Mouse (Mus musculus) adrenal gland, postnatal 4 days (tissue): ENCODE data around the gene Faim. TPM values are rescaled to one million over a fixed set of nuclear protein-coding genes. Genes with fewer than 3 reads are reported as not detected.

Experiments
- DNase-seq, 2 experiments: peaks; one replicate each; pipeline ENCODE4 v3.0.0; 2021 to 2022; ENCODE audit warnings: low spot score in 2 of 2, mixed read lengths in 2 of 2
- total RNA-seq, 2 experiments: library from RNA; stranded (reverse); gene quantifications; 2 replicates each; pipeline ENCODE4 v1.2.3; 2021

The Faim gene
- total RNA-seq, 2 experiments from 2014 or later: 26.4 to 27.0 TPM

DNA sequence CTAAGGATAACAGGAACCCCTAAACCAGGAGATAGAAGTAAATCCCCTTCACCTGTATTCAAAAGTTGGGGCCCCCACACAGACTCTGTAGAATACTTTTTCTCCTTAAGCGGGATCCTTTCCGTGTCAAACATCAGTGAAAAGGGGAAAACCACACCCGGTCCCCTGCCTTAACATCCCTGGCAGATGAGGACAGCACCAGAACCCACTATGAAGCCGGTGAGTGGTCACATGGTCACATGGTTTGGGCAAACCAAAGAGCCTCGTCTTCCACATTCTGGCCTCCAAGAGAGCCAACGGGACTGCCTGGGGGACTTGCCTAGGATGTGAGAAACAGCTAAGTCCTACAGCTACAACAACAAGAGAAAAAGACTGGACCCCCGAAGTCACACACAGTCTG, 12.6 kb upstream of the Faim start:
- no peak for DNase-seq

GRCm38 (mm10) chr9:98974898-98975297, 11.3 kb upstream of the Faim start:
- DNase-seq: no peak

- DNase-seq: no peak
These were observed 10.1 kb upstream of the Faim start for GRCm38 (mm10) chr9:98976081-98976480.

DNA sequence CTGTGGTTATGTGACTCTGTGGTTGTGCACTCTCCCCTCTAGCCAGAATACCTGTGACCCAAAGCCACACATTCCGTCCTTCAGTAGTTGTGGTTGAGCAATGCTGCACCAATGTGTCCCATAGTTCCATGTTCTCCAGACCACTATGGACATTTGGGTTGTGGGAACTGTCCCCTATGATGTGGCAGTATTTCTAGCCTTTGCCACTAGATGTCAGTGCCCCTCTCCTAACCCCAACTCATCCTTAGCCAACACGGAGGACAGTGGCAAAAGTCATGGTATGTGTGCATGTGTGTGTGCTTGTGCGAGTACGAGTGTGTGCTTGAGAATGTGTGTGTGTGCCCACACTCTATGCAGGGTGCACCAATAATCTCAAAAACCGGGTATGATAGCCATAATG, 9.7 kb upstream of the Faim start:
- DNase-seq: no peak

DNA sequence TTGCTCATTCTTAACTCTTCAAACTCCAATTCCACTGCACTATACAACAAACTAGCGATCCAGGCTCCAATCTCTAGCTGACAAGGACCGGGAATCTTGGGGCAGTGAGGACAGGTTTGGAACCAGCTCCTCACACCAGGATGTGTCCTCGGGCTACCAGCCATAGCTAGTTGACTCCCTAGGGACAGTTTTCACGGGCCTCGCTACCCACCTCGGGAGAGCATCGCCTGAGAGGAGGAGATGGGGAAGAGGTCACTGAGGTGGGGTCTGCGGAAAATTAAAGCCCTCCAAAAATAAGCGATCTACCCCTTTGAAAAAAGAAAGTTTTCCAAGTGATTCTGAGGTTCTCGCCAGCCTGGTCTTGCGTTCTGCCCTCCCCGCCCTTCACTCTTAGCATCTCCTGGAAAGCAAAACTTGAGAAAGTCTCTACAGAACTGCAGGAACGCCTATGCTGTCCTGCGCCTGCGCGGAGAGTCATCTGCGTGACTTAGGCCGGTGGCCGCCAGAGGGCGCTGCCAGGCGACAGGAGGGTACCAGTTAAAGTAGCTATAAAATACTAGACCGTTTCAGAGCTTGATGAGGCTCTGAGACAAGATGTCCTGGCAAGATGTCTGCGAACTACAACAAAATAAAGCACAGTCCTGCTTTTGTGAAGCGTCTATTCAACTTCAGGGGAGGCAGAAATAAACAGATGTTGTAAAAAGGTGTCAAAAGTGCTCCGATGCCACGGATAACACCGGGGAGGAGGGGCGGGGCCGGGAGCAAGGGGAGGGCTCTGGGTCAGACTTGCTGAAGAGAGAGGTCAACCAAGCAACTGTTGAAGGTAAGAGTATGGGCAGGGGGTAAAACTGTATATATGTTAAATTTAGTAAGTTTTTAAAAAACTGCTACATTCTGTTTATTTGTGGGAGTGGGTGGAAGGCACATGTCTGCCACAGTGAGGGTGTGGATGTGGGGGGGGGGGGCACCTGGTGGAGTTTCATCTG, 6.4 kb upstream of the Faim start:
- DNase-seq: peak; percentile 81 to 84

DNA sequence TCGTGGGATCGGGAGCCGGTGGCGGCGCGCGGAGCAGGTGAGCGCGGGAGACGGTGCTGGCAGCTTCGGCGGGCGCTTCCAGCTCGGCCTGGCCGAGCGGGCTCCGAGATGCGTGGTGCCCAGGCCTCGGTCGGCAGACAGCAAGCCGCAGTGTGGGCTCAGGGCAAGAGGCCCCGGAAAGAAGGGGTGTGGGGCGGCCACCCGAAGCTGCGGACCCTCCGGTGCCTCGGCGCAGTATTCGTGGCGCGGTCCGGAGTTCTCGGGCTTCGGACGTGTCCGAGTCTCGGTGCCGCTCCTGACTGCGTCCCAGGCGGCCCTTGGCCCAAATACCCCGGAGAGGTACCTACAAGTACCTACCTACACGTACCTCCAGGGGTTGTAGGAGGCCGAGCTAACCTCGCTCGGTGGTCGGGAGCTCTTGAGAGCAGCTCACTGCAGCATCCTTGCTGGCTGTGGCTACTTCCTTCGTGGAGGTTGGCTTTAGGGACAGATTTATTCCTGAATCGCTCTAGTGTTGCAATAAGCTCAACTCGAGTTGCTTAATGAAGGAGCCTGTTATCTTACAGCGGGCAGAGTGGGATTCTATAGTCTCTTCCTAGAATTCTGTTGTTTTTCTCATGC, 413 bp downstream of the Faim start:
- DNase-seq: no peak

DNA sequence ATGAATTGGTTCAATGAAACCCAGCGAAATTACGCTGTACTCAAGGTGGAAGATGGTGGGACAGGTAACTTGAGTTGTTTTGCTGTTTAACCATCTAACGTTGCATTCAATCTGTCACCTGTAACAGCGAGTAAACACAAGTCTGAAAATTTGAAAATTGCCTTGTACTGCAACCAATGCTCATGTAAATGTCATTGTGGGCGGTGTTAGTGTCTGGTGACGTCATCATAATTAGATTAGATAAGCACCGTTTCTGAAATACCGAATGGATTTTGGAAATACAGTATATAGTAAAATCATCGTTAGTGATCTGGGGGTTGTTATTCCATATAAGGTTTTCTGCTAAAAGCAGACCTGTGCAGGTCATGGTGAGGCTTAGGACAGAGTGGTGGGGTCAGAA, 958 bp downstream of the Faim start:
- no peak for DNase-seq

DNA sequence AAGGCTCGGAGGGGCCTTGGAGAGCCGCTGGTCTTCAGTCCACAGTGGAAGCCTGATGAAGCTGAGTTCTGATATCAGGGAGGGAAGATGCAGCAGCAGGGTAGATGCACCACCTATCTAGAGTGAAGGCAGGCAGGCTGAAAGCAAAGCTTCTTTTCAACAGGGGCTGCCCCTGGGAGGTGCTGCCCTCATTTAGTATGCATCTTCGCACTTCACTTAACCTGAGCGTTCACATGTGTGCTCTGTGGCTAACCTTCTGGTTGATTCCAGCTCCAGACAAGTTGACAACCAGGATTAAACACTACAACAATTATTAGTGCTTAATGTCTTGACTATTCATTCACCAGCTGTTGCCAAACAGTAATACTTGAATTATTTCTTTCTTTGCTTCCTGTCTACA, 7.9 kb downstream of the Faim start:
- DNase-seq: no peak

DNA sequence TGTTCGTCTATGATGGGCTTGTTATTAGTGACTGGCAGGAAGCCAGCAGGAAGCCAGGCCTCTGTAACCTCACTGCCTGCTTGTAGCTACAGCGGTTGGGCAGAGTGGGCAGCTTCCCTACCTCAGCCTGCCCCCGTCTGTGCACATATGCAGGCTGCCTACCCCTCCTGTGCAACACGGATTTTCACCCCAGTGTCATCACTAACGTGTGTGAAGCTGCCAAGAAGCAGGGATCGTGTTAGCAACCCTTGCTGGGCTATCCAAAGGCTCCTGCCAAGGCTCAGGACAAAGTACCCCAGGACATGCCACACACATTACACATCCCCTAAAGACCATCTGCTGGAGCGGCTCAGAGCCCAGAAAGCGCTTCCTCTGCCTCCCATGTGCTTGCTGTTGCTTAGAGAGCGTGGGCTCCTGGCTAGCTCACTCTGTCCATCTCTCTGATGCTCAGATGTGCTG, 13.7 kb downstream of the Faim start:
- DNase-seq: no peak

DNA sequence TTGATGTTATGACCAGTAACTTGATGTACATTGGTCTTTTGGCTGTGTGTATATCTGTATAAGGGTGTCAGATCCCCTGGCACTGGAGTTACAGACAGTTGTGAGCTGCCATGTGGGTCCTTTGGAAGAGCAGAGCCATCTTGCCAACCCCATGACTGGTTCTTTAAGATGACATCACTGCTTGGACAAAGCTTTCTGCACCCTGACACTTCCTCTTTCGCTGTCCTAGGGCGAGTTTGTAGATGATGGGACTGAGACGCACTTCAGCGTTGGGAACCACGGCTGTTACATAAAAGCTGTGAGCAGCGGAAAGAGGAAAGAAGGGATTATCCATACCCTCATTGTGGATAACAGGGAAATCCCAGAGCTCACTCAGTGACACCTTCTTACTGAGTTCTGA, 15.2 kb downstream of the Faim start:
- DNase-seq: no peak

DNA sequence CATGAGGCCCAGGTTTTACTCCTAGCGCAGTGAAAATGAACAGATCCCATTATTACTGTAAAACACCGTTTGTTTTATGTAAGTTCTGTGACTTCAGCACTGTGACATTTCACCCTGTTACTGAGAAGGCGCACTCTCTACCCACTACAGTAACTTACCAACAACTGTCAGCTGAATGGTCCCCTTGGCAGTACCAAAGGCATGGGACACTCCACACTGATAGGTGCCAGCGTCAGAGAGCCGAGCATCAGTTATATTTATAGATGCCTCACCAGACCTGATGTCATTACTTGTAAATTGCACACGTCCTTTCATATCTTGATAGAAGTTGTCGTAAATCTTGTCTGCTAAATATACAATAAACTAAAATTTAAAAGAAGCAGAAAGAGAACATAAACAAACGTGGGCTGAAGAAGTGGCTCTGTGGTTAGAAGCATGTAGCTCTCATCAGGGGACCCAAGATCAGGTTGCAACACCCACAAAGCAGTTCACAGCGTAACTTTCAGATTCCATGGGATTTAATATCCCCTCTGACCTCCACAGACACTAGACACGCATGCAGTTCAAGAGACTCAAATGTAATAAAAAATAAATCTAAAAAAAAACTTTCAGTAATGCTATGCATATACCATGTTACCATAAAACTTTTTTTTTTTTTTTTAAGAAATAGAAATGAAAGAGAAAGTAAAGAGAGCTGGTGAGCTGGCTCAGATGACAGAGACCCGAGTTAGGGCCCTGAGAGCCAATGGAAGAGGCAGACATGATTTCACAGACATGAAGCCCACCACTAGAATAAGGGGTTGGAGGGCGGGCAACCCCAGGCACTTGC, 23.1 kb downstream of the Faim start:
- no peak for DNase-seq

- DNase-seq: no peak
These were observed 23.7 kb downstream of the Faim start for GRCm38 (mm10) chr9:99009898-99010199.

DNA sequence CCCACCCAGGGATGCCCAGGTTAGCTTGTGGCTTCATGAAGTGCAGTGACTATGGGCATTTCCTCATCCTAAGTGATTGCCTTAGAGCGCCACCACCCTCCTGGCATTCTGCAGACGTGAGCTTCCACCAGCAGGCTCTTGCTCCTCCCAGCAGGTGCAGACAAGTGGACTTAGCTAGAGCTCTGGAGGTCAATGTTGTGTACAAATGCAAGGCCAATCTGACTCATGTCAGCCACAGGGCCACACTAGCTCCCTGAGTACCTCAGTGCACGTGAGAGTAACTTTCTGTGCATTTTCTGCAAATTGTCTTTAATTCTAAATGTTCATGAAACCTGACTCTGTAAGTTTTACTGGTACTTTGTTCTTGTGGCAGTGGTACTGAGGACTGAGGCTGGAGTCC, 30.1 kb downstream of the Faim start:
- no peak for DNase-seq

DNA sequence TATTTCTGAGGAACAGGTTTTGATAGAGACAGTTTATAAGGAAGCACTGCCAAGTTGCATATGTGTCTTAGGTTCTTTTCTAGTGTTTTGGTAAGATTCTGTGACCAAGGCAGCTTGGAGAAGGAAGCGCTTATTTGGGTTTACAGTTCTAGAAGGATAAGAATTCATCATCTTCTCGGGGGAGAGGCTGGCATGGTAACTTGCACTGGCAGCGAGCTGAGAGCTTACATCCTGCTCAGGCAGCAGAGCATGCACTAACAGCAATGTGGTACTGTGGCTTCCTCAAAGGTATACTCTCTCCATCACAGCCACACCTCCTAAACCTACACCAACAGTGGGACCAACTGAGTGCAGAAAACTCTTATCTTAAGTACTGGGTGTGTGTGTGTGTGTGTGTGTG, 30.6 kb downstream of the Faim start:
- DNase-seq: no peak

DNA sequence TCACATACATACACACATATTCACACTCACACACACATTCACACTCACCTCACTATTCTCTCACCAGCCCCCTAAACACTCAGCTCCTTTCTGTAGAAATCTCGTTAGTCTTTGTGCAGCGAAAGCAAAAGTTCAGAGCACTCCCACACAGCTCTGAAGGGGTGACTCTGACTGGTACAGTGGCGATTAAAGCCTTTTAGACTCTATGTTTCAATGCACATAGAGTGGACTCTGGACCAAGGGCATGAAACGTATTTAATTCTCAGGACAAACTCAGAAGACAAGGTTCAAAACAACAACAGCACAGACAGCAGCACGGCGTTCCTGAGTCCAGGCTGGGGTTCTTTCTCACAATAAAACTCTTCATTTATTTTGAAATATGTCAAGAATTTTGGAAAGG, 31.5 kb downstream of the Faim start:
- DNase-seq: no peak

- no peak for DNase-seq
These were observed 35.0 kb downstream of the Faim start for GRCm38 (mm10) chr9:99021166-99021565.

DNA sequence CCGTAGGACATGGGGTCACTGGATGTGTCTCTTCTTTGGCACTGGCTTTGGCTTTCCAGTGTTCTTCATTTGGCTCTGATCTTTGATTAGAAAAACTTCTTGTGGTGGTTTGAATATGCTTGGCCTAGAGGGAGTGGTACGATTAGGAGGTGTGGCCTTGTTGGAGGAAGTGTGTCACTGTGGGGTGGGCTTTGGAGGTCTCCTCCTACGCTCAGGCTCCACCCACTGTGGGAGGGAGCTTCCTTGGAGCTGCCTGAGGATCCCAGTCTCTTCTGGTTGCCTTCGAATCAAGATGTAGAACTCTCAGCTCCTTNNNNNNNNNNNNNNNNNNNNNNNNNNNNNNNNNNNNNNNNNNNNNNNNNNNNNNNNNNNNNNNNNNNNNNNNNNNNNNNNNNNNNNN, 35.6 kb downstream of the Faim start:
- no peak for DNase-seq

DNA sequence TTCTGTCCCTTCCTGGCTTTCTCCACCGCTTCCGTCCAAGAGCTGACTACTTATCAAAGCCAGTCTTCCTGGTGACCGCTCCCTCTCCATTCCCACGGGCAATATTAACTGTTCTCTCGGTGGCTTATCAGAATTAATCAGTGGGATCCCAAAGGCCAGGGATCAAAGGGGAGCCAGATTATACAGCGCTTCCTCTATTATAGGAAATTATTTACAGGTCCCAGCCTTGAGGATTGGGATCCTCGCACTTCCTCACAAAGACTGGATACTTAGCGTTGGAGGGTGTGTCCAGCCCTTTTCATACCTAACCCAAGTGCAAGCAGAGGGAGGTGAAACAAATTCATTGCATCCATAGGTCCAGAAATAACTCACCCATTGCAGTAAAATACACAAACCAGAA, 45.9 kb downstream of the Faim start:
- no peak for DNase-seq

DNA sequence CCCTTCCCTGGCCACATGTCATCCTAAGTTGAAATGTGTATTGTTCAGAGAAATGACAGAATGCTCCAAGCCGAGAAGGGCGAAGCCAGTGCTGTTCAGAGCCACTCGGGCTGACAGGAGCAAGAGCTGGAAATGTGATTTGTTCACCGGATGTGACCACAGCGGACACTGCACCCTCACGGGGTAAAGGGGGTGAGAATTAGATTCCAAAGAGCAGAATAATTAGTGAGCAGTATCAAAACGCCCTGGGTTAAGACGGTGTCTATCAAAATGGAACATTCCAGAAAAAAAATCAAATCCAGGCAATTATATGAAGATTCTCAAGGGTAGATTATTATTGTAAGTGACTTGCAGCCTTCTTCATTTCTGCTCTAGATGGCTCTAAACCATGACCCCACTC, 47.9 kb downstream of the Faim start:
- DNase-seq: no peak

DNA sequence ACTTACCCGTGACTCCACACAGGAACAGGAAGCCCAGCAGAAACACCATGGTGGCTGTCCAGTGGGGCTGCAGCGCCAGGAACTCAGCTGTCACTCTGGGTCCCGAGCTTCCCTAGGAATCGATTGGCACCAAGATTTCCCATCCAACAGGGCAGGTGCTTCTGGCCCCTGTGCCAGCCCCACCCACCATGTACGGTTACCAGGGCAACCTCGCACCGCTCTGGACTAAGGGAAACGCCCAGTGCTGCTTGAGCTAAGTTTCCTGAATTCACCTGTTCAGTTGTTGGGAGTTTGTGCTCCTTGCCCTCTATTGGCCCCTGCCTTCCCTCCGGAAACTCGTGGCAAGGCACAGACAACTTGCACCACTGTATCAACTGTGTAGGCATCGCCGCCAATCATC, 49.4 kb downstream of the Faim start, which contains the start of gene Gm1123:
Gene Gm1123 (minus strand): TSS at position 141 of the 400 bp plus-strand sequence.
- DNase-seq: no peak

GRCm38 (mm10) chr9:99041994-99042393, 55.8 kb downstream of the Faim start:
- no peak for DNase-seq

DNA sequence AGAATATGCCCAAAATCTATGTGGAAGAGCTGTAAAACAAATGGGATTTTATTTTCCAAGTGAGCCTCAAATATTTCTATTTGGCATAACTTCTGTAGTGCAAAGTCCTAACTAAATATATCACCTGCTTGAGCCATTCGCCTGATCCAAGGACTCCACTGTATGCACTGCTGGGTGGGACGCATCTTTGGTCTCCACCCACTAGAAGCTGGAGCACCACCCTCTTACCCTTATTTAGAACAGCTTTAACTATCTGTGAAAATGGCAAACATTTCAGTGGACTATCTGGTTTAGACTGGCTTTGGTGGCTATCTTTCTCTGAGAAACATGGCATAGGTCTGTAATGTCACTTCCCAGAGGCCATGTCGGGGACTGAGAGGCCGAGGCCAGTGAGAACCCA, 56.5 kb downstream of the Faim start:
- no peak for DNase-seq
